10 mouse cellular contexts compared by ENCODE assay signal in genomic region chr5:143066096-143066495, GRCm38 (mm10). TPM values are rescaled to one million over a fixed set of nuclear protein-coding genes. Genes with fewer than 3 reads are reported as not detected.
DNase-seq lines count a peak whose midpoint lies in the region; ATAC-seq and TF ChIP-seq lines count a peak whose summit lies in the region.
"Had no signal": no experiment of that assay in that cellular context is flagged by ENCODE, and none has a peak within 500 bp of the region (broad histone marks: within the 10 kb centered on the region; RNA-seq: fewer than 3 reads in every experiment).

No protein-coding gene starts in this region.

- H3K4me1 ChIP-seq in hindbrain, embryonic 12.5 days: peaks cover 5% of the 10 kb centered on the region; the same call in 1 of the 2 replicates
- peaks cover 12% of the 10 kb centered on the region for H3K4me1 ChIP-seq in hindbrain, embryonic 10.5 days (replicated peaks)
- H3K4me1 ChIP-seq in erythroblast, embryonic 14.5 days (ENCODE audit: control insufficient read depth): peaks cover 83% of the 10 kb centered on the region
- peaks cover 10% of the 10 kb centered on the region for H3K4me1 ChIP-seq in liver, postnatal 0 days (ENCODE audit: insufficient read depth)
- H3K4me1 ChIP-seq: kidney, embryonic 15.5 days had no signal

- intact Hi-C loops in gastrocnemius, postnatal 14 days (cut with DNase I; ENCODE audit: low total_unique reads): loop anchor here (2.0 to 10.0 kb wide), 2 partner anchors 129 to 191 kb away; no protein-coding TSS in a partner anchor

- TF ChIP-seq CTCF in liver, postnatal 0 days (IDR thresholded peaks at IDR 0.05; ENCODE audit: low read depth): no peak

- H3K27me3 ChIP-seq in hindbrain, embryonic 12.5 days: no peaks in the 10 kb centered on the region
- H3K27me3 ChIP-seq in hindbrain, embryonic 10.5 days (ENCODE audit: insufficient read depth, poor library complexity, severe bottlenecking): no peaks in the 10 kb centered on the region
- H3K27me3 ChIP-seq in erythroblast, embryonic 14.5 days (ENCODE audit: control insufficient read depth): no peaks in the 10 kb centered on the region
- H3K27me3 ChIP-seq in liver, postnatal 0 days (ENCODE audit: insufficient read depth, low read length): no peaks in the 10 kb centered on the region
- H3K27me3 ChIP-seq: heart, embryonic 15.5 days; kidney, embryonic 15.5 days; neural tube, embryonic 15.5 days had no signal

- DNase-seq in hindbrain, embryonic 10.5 days (ENCODE audit: low spot score): no peak
- peak; percentile 60 for DNase-seq in c-Kit-positive CD71-positive TER-119-positive erythroid progenitor cells, embryonic 14.5 days (ENCODE audit: low spot score)
- DNase-seq in liver, postnatal 0 days: no peak
- DNase-seq in MN1 (ENCODE audit: low spot score): no peak
- DNase-seq in gastrocnemius, postnatal 14 days: no peak

- ATAC-seq in hindbrain, embryonic 12.5 days (ENCODE audit: low FRiP score): no peak
- peak; percentile 52 for ATAC-seq in liver, postnatal 0 days

- no peak overlapping the region for H3K4me2 ChIP-seq in hindbrain, embryonic 12.5 days (replicated peaks)
- peak overlapping the region; percentile 26; the same call in 1 of the 2 replicates for H3K4me2 ChIP-seq in liver, postnatal 0 days (ENCODE audit: low read depth, low read length)
- H3K4me2 ChIP-seq: heart, embryonic 15.5 days; kidney, embryonic 15.5 days; neural tube, embryonic 15.5 days had no signal

- no peak overlapping the region for H3K4me3 ChIP-seq in hindbrain, embryonic 12.5 days
- H3K4me3 ChIP-seq in hindbrain, embryonic 10.5 days: no peak overlapping the region
- peak overlapping the region; percentile 16 for H3K4me3 ChIP-seq in erythroblast, embryonic 14.5 days (replicated peaks)
- no peak overlapping the region for H3K4me3 ChIP-seq in liver, postnatal 0 days (ENCODE audit: low read depth, low read length)
- H3K4me3 ChIP-seq: heart, embryonic 15.5 days; kidney, embryonic 15.5 days; neural tube, embryonic 15.5 days had no signal

- no peak for TF ChIP-seq EP300 in liver, postnatal 0 days (IDR thresholded peaks at IDR 0.05; ENCODE audit: low read depth)

- 0 out of 2 replicates have a peak overlapping the region, but pooled peaks have one; percentile 12 for H3K27ac ChIP-seq in hindbrain, embryonic 12.5 days
- H3K27ac ChIP-seq in hindbrain, embryonic 10.5 days: no peak overlapping the region; the same call in 1 of the 2 replicates
- peak overlapping the region; percentile 40; the same call in 1 of the 2 replicates for H3K27ac ChIP-seq in liver, postnatal 0 days (ENCODE audit: low read depth)
- H3K27ac ChIP-seq: heart, embryonic 15.5 days; kidney, embryonic 15.5 days; neural tube, embryonic 15.5 days had no signal

- H3K9ac ChIP-seq in hindbrain, embryonic 12.5 days: no peak overlapping the region
- no peak overlapping the region for H3K9ac ChIP-seq in liver, postnatal 0 days (replicated peaks)
- H3K9ac ChIP-seq: heart, embryonic 15.5 days; kidney, embryonic 15.5 days; neural tube, embryonic 15.5 days had no signal

- WGBS in hindbrain, embryonic 12.5 days: 97% methylated on average over 1 of the region's 1 CpGs
- 94% methylated on average over 1 of the region's 1 CpGs for WGBS in hindbrain, embryonic 10.5 days
- 76% methylated on average over 1 of the region's 1 CpGs for WGBS in liver, postnatal 0 days (ENCODE audit: insufficient replicate concordance)

- H3K36me3 ChIP-seq in hindbrain, embryonic 12.5 days: peaks cover 43% of the 10 kb centered on the region
- H3K36me3 ChIP-seq in hindbrain, embryonic 10.5 days: peaks cover 75% of the 10 kb centered on the region
- H3K36me3 ChIP-seq in erythroblast, embryonic 14.5 days (ENCODE audit: control insufficient read depth): peaks cover 88% of the 10 kb centered on the region
- H3K36me3 ChIP-seq in liver, postnatal 0 days (replicated peaks; ENCODE audit: insufficient read depth, low read length): peaks cover 69% of the 10 kb centered on the region

- no peaks in the 10 kb centered on the region for H3K9me3 ChIP-seq in hindbrain, embryonic 12.5 days (replicated peaks)
- no peaks in the 10 kb centered on the region for H3K9me3 ChIP-seq in hindbrain, embryonic 10.5 days
- no peaks in the 10 kb centered on the region for H3K9me3 ChIP-seq in erythroblast, embryonic 14.5 days (ENCODE audit: control insufficient read depth, low read length)
- H3K9me3 ChIP-seq in liver, postnatal 0 days (ENCODE audit: low read length): no peaks in the 10 kb centered on the region
- H3K9me3 ChIP-seq: heart, embryonic 15.5 days; kidney, embryonic 15.5 days; neural tube, embryonic 15.5 days had no signal

RNA-seq across cellular contexts. Expression of gene Rnf216, which starts 46.7 kb away (rescaled TPM):
- 49.4 and 51.1 TPM in 2 replicates for polyA plus RNA-seq in hindbrain, embryonic 12.5 days (2016; fragmentation: Nextera tagmentation; extraction: Ambion mirVana)
- 44.2 and 44.3 TPM in 2 replicates for polyA plus RNA-seq in hindbrain, embryonic 10.5 days (2016; fragmentation: Nextera tagmentation; extraction: Ambion mirVana)
- 2.4 and 2.9 TPM in 2 replicates for polyA plus RNA-seq in erythroblast, embryonic 14.5 days (2012)
- polyA plus RNA-seq in liver, postnatal 0 days (2015; fragmentation: Nextera tagmentation; extraction: Ambion mirVana): 8.4 and 10.5 TPM in 2 replicates
- total RNA-seq in gastrocnemius, postnatal 14 days (2021): 10 to 100 TPM; 16.6 to 19.0 TPM
